Mouse (Mus musculus) forebrain, embryonic 10.5 days (tissue): ENCODE results near the gene Rhbdd1. TPM values are rescaled to one million over a fixed set of nuclear protein-coding genes. Genes with fewer than 3 reads are reported as not detected.

ENCODE experiments used
- DNase-seq: peaks from one replicate; pipeline ENCODE4 v3.0.0-alpha.2; 2017; ENCODE audit warnings: low spot score; ENCODE audit errors: extremely low spot score
- H3K27ac ChIP-seq: fragments of 300-500 bp; sonication (generic); 2 replicates; pipeline ENCODE4 v1.5.1; 2016; ENCODE audit warnings: mild to moderate bottlenecking
- H3K27me3 ChIP-seq: fragments of 300-500 bp; sonication (generic); 2 replicates; pipeline ENCODE4 v1.6.1; 2016; ENCODE audit warnings: mild to moderate bottlenecking; ENCODE audit not compliant: poor library complexity, severe bottlenecking
- H3K36me3 ChIP-seq: fragments of 300-500 bp; sonication (generic); replicated peaks from 2 replicates; pipeline ENCODE4 v1.6.1; 2016; ENCODE audit warnings: mild to moderate bottlenecking, moderate library complexity
- H3K4me1 ChIP-seq: fragments of 300-500 bp; sonication (generic); 2 replicates; pipeline ENCODE4 v1.6.1; 2016
- H3K4me3 ChIP-seq: fragments of 300-500 bp; sonication (generic); 2 replicates; pipeline ENCODE4 v1.5.1; 2016; ENCODE audit warnings: mild to moderate bottlenecking, moderate library complexity
- H3K9me3 ChIP-seq: fragments of 300-500 bp; sonication (generic); 2 replicates; pipeline ENCODE4 v1.6.1; 2016; ENCODE audit warnings: mild to moderate bottlenecking, moderate library complexity
- WGBS: fragments of 180-500 bp; shearing (Covaris S2); methylation state at CpG from one replicate; pipeline ENCODE4 v1.1.7; 2016; 5-methylcytosine and 5-hydroxymethylcytosine counted together
- polyA plus RNA-seq: library from polyadenylated mRNA; unstranded; fragments of >200 nt; fragmentation: Nextera tagmentation; extraction: Ambion mirVana; gene quantifications from 2 replicates; pipeline ENCODE4 v1.2.1, GENCODE M21; 2016

Gene Rhbdd1
- 10.2 and 10.6 TPM in 2 replicates for polyA plus RNA-seq

- Histone ChIP-seq H3K4me1 (peaks cover 38% of the 10 kb centered on the region), H3K27ac (peak within 1 kb of the TSS; percentile 98), H3K9me3 (no peaks in the 10 kb centered on the region), H3K4me3 (peak within 1 kb of the TSS; percentile 88), H3K36me3 (no peaks in the 10 kb centered on the region), H3K27me3 (peaks cover 4% of the 10 kb centered on the region; the same call in 1 of the 2 replicates)
- DNase-seq, result peak; percentile 98
- WGBS, result 6% methylated on average over 47 of the region's 47 CpGs
These were observed at the start of gene Rhbdd1 for GRCm38 (mm10) chr1:82316111-82316745. TSS of gene Rhbdd1 (plus strand) at chr1:82316452.

- Histone ChIP-seq H3K27ac (no peak overlapping the region), H3K4me1 (peaks cover 9% of the 10 kb centered on the region), H3K9me3 (no peaks in the 10 kb centered on the region), H3K27me3 (no peaks in the 10 kb centered on the region), H3K4me3 (no peak overlapping the region), H3K36me3 (peaks cover 58% of the 10 kb centered on the region)
- WGBS, result 86% methylated on average over 4 of the region's 4 CpGs
- no peak for DNase-seq
These were observed 48.7 kb upstream of the Rhbdd1 start for GRCm38 (mm10) chr1:82267547-82267946.

GRCm38 (mm10) chr1:82272231-82272630, 44.0 kb upstream of the Rhbdd1 start:
- Histone ChIP-seq H3K4me3 (no peak overlapping the region), H3K9me3 (no peaks in the 10 kb centered on the region; the same call in 1 of the 2 replicates), H3K36me3 (peaks cover 59% of the 10 kb centered on the region), H3K27me3 (no peaks in the 10 kb centered on the region), H3K4me1 (peaks cover 41% of the 10 kb centered on the region), H3K27ac (peak overlapping the region; percentile 81)
- WGBS, result 66% methylated on average over 5 of the region's 5 CpGs
- no peak for DNase-seq

GRCm38 (mm10) chr1:82273529-82273928, 42.7 kb upstream of the Rhbdd1 start:
- Histone ChIP-seq H3K27ac (peak overlapping the region; percentile 81), H3K4me3 (peak overlapping the region; percentile 5; the same call in 1 of the 2 replicates), H3K4me1 (peaks cover 41% of the 10 kb centered on the region), H3K36me3 (peaks cover 72% of the 10 kb centered on the region), H3K9me3 (no peaks in the 10 kb centered on the region; the same call in 1 of the 2 replicates), H3K27me3 (no peaks in the 10 kb centered on the region)
- peak; percentile 39 for DNase-seq
- 22% methylated on average over 6 of the region's 6 CpGs for WGBS

GRCm38 (mm10) chr1:82274361-82274760, 41.9 kb upstream of the Rhbdd1 start:
- Histone ChIP-seq H3K9me3 (no peaks in the 10 kb centered on the region; the same call in 1 of the 2 replicates), H3K4me1 (peaks cover 41% of the 10 kb centered on the region), H3K27me3 (no peaks in the 10 kb centered on the region), H3K36me3 (peaks cover 76% of the 10 kb centered on the region), H3K4me3 (peak overlapping the region; percentile 19; the same call in 1 of the 2 replicates), H3K27ac (peak overlapping the region; percentile 81)
- WGBS, result 59% methylated on average over 1 of the region's 1 CpGs
- DNase-seq, result no peak

GRCm38 (mm10) chr1:82279768-82280167, 36.5 kb upstream of the Rhbdd1 start:
- peaks cover 51% of the 10 kb centered on the region for H3K4me1 ChIP-seq
- H3K27me3 ChIP-seq, result no peaks in the 10 kb centered on the region
- H3K27ac ChIP-seq, result no peak overlapping the region
- peaks cover 62% of the 10 kb centered on the region for H3K36me3 ChIP-seq
- no peak for DNase-seq
- 72% methylated on average over 1 of the region's 1 CpGs for WGBS
- no peaks in the 10 kb centered on the region; the same call in 1 of the 2 replicates for H3K9me3 ChIP-seq
- H3K4me3 ChIP-seq, result no peak overlapping the region

GRCm38 (mm10) chr1:82281823-82282222, 34.4 kb upstream of the Rhbdd1 start:
- no peak for DNase-seq
- H3K4me3 ChIP-seq, result no peak overlapping the region
- no peak overlapping the region for H3K27ac ChIP-seq
- no peaks in the 10 kb centered on the region; the same call in 1 of the 2 replicates for H3K9me3 ChIP-seq
- peaks cover 61% of the 10 kb centered on the region for H3K4me1 ChIP-seq
- 85% methylated on average over 6 of the region's 6 CpGs for WGBS
- H3K27me3 ChIP-seq, result 0 out of 2 replicates have a peak, but pooled peaks cover 1% of the 10 kb centered on the region
- peaks cover 49% of the 10 kb centered on the region for H3K36me3 ChIP-seq

- peak overlapping the region; percentile 96 for H3K27ac ChIP-seq
- peaks cover 11% of the 10 kb centered on the region for H3K9me3 ChIP-seq
- peaks cover 13% of the 10 kb centered on the region for H3K27me3 ChIP-seq
- under 1% methylated on average over 35 of the region's 35 CpGs for WGBS
- peak; percentile 89 for DNase-seq
- H3K4me3 ChIP-seq, result peak overlapping the region; percentile 80
- peaks cover 49% of the 10 kb centered on the region for H3K36me3 ChIP-seq
- peaks cover 73% of the 10 kb centered on the region for H3K4me1 ChIP-seq
These were observed 33.1 kb upstream of the Rhbdd1 start for GRCm38 (mm10) chr1:82282992-82283611.

GRCm38 (mm10) chr1:82283901-82284301, 32.4 kb upstream of the Rhbdd1 start:
- WGBS, result 6% methylated on average over 1 of the region's 1 CpGs
- peak; percentile 40 for DNase-seq
- peaks cover 19% of the 10 kb centered on the region for H3K9me3 ChIP-seq
- peak overlapping the region; percentile 80 for H3K4me3 ChIP-seq
- H3K4me1 ChIP-seq, result peaks cover 81% of the 10 kb centered on the region
- peak overlapping the region; percentile 96 for H3K27ac ChIP-seq
- peaks cover 49% of the 10 kb centered on the region for H3K36me3 ChIP-seq
- H3K27me3 ChIP-seq, result peaks cover 21% of the 10 kb centered on the region

- H3K27me3 ChIP-seq, result peaks cover 26% of the 10 kb centered on the region
- peaks cover 23% of the 10 kb centered on the region for H3K9me3 ChIP-seq
- peak overlapping the region; percentile 96 for H3K27ac ChIP-seq
- H3K4me3 ChIP-seq, result peak overlapping the region; percentile 80
- peaks cover 85% of the 10 kb centered on the region for H3K4me1 ChIP-seq
- DNase-seq, result no peak
- 46% methylated on average over 4 of the region's 4 CpGs for WGBS
- peaks cover 49% of the 10 kb centered on the region for H3K36me3 ChIP-seq
These were observed 31.8 kb upstream of the Rhbdd1 start for GRCm38 (mm10) chr1:82284403-82284802.

- Histone ChIP-seq H3K27ac (peak overlapping the region; percentile 96), H3K4me3 (peak overlapping the region; percentile 80), H3K36me3 (peaks cover 43% of the 10 kb centered on the region), H3K27me3 (peaks cover 28% of the 10 kb centered on the region), H3K4me1 (peaks cover 90% of the 10 kb centered on the region), H3K9me3 (peaks cover 23% of the 10 kb centered on the region)
- no peak for DNase-seq
- WGBS, result 47% methylated on average over 5 of the region's 5 CpGs
These were observed 30.6 kb upstream of the Rhbdd1 start for GRCm38 (mm10) chr1:82285461-82286189.

GRCm38 (mm10) chr1:82286190-82287051, 29.8 kb upstream of the Rhbdd1 start:
- 28% methylated on average over 15 of the region's 15 CpGs for WGBS
- no peak for DNase-seq
- H3K4me1 ChIP-seq, result peaks cover 91% of the 10 kb centered on the region
- H3K4me3 ChIP-seq, result peak overlapping the region; percentile 80
- H3K27me3 ChIP-seq, result peaks cover 28% of the 10 kb centered on the region
- H3K36me3 ChIP-seq, result peaks cover 41% of the 10 kb centered on the region
- peaks cover 23% of the 10 kb centered on the region for H3K9me3 ChIP-seq
- peak overlapping the region; percentile 96 for H3K27ac ChIP-seq
